8 mouse cellular contexts compared by ENCODE assay signal in the genomic region with DNA sequence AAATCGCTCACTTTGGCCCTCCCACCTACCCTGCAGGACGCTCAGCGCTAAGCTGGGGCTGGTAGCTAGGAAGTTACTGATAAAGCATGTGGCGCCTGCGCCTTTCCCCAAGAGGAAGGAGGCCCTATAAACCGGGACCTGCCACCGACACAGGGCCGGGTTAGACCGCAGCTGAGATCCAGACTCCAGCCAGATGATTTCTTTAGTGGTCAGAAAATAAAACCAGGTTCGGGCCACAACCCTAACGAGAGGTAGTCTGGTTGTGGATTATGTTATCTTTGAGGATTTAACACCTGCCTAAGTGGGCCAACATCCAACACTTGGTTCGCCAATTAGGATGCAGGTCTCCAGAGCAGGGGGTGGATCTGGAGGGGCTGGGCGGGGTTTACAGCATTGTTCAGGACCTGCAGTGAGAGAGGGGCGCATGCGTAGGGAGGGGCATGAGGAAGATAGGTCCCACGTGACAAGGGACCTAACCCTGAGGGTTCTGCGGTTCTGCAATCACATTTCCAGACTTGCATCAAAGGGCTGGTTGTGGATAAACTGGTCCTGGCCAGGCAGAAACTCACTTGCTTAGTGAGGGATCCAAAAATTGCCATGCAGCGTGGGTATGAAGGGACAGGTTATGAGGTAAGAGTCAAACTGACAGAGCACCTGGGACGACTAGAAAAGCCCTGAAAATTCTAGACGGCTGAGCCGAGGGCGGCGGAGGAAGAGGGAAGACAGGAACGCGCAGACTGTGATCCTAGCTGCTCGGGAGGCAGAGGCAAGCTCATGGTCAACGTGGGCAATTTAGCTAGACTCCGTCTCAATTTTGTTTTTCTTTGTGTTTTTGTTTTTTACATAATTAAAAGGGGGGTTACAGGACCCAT. TPM values are rescaled to one million over a fixed set of nuclear protein-coding genes. Genes with fewer than 3 reads are reported as not detected.
DNase-seq lines count a peak whose midpoint lies in the region; ATAC-seq and TF ChIP-seq lines count a peak whose summit lies in the region.

A gene (minus strand): TSS at position 334 of the 872 bp plus-strand sequence.

- peak within 1 kb of the TSS; percentile 89 for H3K4me2 ChIP-seq in forebrain, postnatal 0 days (ENCODE audit: low read depth)
- H3K4me2 ChIP-seq in neural tube, embryonic 15.5 days = peak within 1 kb of the TSS; percentile 84

- H3K4me3 ChIP-seq in cerebellum, adult 2 months (replicated peaks; ENCODE audit: insufficient read depth, low read depth, low read length) = peak within 1 kb of the TSS; percentile 82
- H3K4me3 ChIP-seq in forebrain, postnatal 0 days (ENCODE audit: low read depth, low read length) = peak within 1 kb of the TSS; percentile 61
- H3K4me3 ChIP-seq in layer of hippocampus, adult 2 months = peak within 1 kb of the TSS; percentile 73
- peak within 1 kb of the TSS; percentile 77 for H3K4me3 ChIP-seq in lung, adult 2 months (replicated peaks; ENCODE audit: extremely low read depth, low read depth, low read length)
- peak within 1 kb of the TSS; percentile 61 for H3K4me3 ChIP-seq in neural tube, embryonic 15.5 days (replicated peaks)

- H3K36me3 ChIP-seq in forebrain, postnatal 0 days (ENCODE audit: insufficient read depth) = peaks cover 7% of the 10 kb centered on the region
- peaks cover 20% of the 10 kb centered on the region for H3K36me3 ChIP-seq in neural tube, embryonic 15.5 days

- DNase-seq in MEL-GATA-1-ER (ENCODE audit: extremely low read depth, low read depth) = peak; percentile 98
- peak; percentile 96 to 99 for DNase-seq in cerebellum, adult 2 months
- peak; percentile 98 for DNase-seq in forebrain, postnatal 0 days
- DNase-seq in heart, postnatal 4 days = peak; percentile 93
- DNase-seq in layer of hippocampus, adult 2 months (ENCODE audit: low spot score in 2 of 2) = peak; percentile 93 to 97
- DNase-seq in lung, adult 2 months = peak; percentile 86
- DNase-seq in testis, postnatal 14 days (ENCODE audit: low spot score) = peak; percentile 92

- H3K4me1 ChIP-seq in cerebellum, adult 2 months (ENCODE audit: control insufficient read depth, insufficient read depth, low read length) = peaks cover 10% of the 10 kb centered on the region
- peaks cover 26% of the 10 kb centered on the region for H3K4me1 ChIP-seq in forebrain, postnatal 0 days (ENCODE audit: insufficient read depth)
- peaks cover 9% of the 10 kb centered on the region for H3K4me1 ChIP-seq in lung, adult 2 months (ENCODE audit: control insufficient read depth, insufficient read depth, low read length)
- peaks cover 42% of the 10 kb centered on the region for H3K4me1 ChIP-seq in neural tube, embryonic 15.5 days

- H3K9ac ChIP-seq in forebrain, postnatal 0 days = peak within 1 kb of the TSS; percentile 78
- peak within 1 kb of the TSS; percentile 73 for H3K9ac ChIP-seq in neural tube, embryonic 15.5 days (replicated peaks)

- TF ChIP-seq CTCF in cerebellum, adult 2 months (IDR thresholded peaks at IDR 0.05; ENCODE audit: borderline replicate concordance, insufficient read depth, low read depth, low read length) = no peak
- TF ChIP-seq CTCF in forebrain, postnatal 0 days (IDR thresholded peaks at IDR 0.05; ENCODE audit: low read depth) = no peak
- TF ChIP-seq CTCF in layer of hippocampus, adult 2 months (conservative IDR thresholded peaks at IDR 0.05) = no peak
- no peak for TF ChIP-seq CTCF in lung, adult 2 months (IDR thresholded peaks at IDR 0.05; ENCODE audit: insufficient read depth, low read length)

- no peaks in the 10 kb centered on the region for H3K9me3 ChIP-seq in forebrain, postnatal 0 days (ENCODE audit: low read length)
- H3K9me3 ChIP-seq in neural tube, embryonic 15.5 days (replicated peaks) = no peaks in the 10 kb centered on the region

- H3K27me3 ChIP-seq in cerebellum, adult 2 months (ENCODE audit: control insufficient read depth, insufficient read depth, low read length) = no peaks in the 10 kb centered on the region
- no peaks in the 10 kb centered on the region; the same call in 1 of the 2 replicates for H3K27me3 ChIP-seq in forebrain, postnatal 0 days (ENCODE audit: insufficient read depth, low read length)
- H3K27me3 ChIP-seq in neural tube, embryonic 15.5 days (replicated peaks) = peaks cover 38% of the 10 kb centered on the region

- peak; percentile 98 for ATAC-seq in forebrain, postnatal 0 days
- ATAC-seq in neural tube, embryonic 15.5 days (ENCODE audit: low FRiP score) = peak; percentile 96

- WGBS in cerebellum, adult 2 months = under 1% methylated on average over 28 of the region's 28 CpGs
- under 1% methylated on average over 28 of the region's 28 CpGs for WGBS in forebrain, postnatal 0 days
- WGBS in lung, adult 2 months = under 1% methylated on average over 28 of the region's 28 CpGs
- WGBS in neural tube, embryonic 15.5 days = under 1% methylated on average over 28 of the region's 28 CpGs

- H3K27ac ChIP-seq in cerebellum, adult 2 months (ENCODE audit: insufficient read depth, low read length) = peak within 1 kb of the TSS; percentile 88
- H3K27ac ChIP-seq in forebrain, postnatal 0 days (ENCODE audit: low read depth, low read length) = peak within 1 kb of the TSS; percentile 92
- H3K27ac ChIP-seq in layer of hippocampus, adult 2 months = peak within 1 kb of the TSS; percentile 97
- peak within 1 kb of the TSS; percentile 91 for H3K27ac ChIP-seq in neural tube, embryonic 15.5 days (replicated peaks)

- TF ChIP-seq POLR2A in cerebellum, adult 2 months (IDR thresholded peaks at IDR 0.05; ENCODE audit: borderline replicate concordance, insufficient read depth, low read length) = peak; percentile 100
- peak; percentile 98 for TF ChIP-seq POLR2A in lung, adult 2 months (IDR thresholded peaks at IDR 0.05; ENCODE audit: borderline replicate concordance, extremely low read depth, low read depth, low read length)

RNA-seq across cellular contexts. Expression of the gene that starts here (rescaled TPM):
- polyA plus RNA-seq in cerebellum, adult 2 months (2012; rRNA removed) = 8.8 and 11.3 TPM in 2 replicates
- total RNA-seq in forebrain, postnatal 0 days (2014; rRNA removed) = 9.8 and 10.9 TPM in 2 replicates
- 8.2 and 9.6 TPM in 2 replicates for polyA plus RNA-seq in forebrain, postnatal 0 days (2015; fragmentation: Nextera tagmentation; extraction: Ambion mirVana)
- total RNA-seq in heart, postnatal 4 days (2021) = 1 to 10 TPM; 6.3 to 6.5 TPM
- total RNA-seq in layer of hippocampus, adult 2 months (2021) = 10 to 100 TPM in 1 of 2 experiments, 1 to 10 TPM in 1; 7.9 to 11.0 TPM
- polyA plus RNA-seq in lung, adult 2 months (2012; rRNA removed) = 9.2 and 11.3 TPM in 2 replicates
- 12.4 and 14.3 TPM in 2 replicates for polyA plus RNA-seq in neural tube, embryonic 15.5 days (2015; fragmentation: Nextera tagmentation; extraction: Ambion mirVana)

Comparison
In these comparisons a context has a peak if more than half of its experiments do, and no peak if none do; other contexts are left out.
1. Peak in every context shown above with its lines: DNase-seq, ATAC-seq, H3K4me3 ChIP-seq and H3K27ac ChIP-seq.